Mouse (Mus musculus) megakaryocyte-erythroid progenitor cell, adult 5-6 weeks (primary cell): ENCODE results near the gene Mid1. TPM values are rescaled to one million over a fixed set of nuclear protein-coding genes. Genes with fewer than 3 reads are reported as not detected.

Experiments
- ATAC-seq: replicated peaks from 2 replicates; pipeline ENCODE4 v1.8.0; 2016; ENCODE audit warnings: mild to moderate bottlenecking, inconsistent platforms; ENCODE audit not compliant: severe bottlenecking, poor library complexity, low FRiP score, low TSS enrichment
- total RNA-seq, 2 experiments: library from RNA; stranded (forward) in 1 of 2; stranded (reverse) in 1 of 2; fragments of 200-1000, 215-1000 nt in 1 of 2; fragments of >200 nt in 1 of 2; fragmentation: Nextera tagmentation in 1 of 2; gene quantifications; 2 replicates each; pipeline ENCODE4 v1.2.3; 2014 to 2017

The Mid1 gene
- total RNA-seq (2014; fragmentation: Nextera tagmentation): 90.6 and 112 TPM in 2 replicates
- 8.3 and 29.5 TPM in 2 replicates for total RNA-seq (2017)

GRCm38 (mm10) chrX:169685131-169685530 is at the start of gene Mid1:
Mid1 (plus strand) TSS chrX:169685199.
- no peak for ATAC-seq

DNA sequence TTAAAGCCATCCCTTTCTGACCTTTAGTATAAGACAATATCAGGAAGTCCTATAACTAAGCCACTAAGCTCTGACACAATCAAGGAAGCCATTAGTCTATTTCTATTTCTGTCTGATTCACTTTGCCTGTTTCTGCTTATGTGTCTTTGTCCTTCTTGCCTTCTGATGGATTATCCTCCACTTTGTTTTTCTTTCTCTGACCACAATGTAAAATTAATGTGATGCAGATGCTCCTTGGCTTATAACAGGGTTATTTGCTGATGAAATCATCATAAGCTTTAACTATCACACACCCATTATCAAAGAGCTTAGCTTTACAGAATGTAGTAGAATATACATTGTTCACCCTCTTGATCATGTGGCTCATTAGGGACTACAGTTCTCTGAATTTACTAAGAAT is 11.9 kb upstream of the Mid1 start:
- ATAC-seq: no peak

- ATAC-seq: peak; percentile 99
Observed at GRCm38 (mm10) chrX:169676313-169676712, 8.7 kb upstream of the Mid1 start.

GRCm38 (mm10) chrX:169685731-169686130 is 732 bp downstream of the Mid1 start:
- no peak for ATAC-seq

GRCm38 (mm10) chrX:169691217-169691616 is 6.2 kb downstream of the Mid1 start:
- ATAC-seq: no peak

GRCm38 (mm10) chrX:169691675-169692074 is 6.7 kb downstream of the Mid1 start:
- peak; percentile 72 for ATAC-seq

- ATAC-seq: peak; percentile 96
Observed at GRCm38 (mm10) chrX:169692225-169692909, 7.4 kb downstream of the Mid1 start.

DNA sequence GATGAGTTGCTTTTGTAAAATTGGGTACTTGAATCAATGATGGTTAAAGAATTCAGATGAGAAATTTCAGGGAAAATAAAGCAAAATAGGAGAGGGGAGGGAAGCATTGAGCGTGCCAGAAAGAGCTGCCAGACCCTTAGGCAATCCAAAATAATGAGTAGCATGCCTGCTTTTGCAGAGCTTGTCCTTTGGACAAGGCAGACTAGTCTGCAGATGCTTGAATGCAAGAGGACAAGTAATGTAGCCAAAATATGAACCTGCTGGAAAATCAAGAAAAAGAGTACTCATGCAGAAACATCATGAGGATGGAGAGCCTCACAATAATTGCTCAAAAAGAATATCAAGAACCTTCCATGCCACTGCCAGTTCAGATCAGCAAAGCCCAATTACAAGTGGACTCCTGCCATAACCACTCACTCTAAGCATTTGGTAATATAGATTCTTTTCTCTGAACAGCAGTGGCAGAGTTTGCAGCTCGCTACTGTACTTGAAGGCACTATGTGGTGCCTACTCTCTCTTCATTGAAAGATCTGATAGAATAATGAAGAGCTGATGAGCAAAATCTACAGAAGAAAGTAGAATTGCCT is 19.1 kb downstream of the Mid1 start:
- no peak for ATAC-seq

- ATAC-seq: no peak
Observed at GRCm38 (mm10) chrX:169723511-169723910, 38.5 kb downstream of the Mid1 start.

- no peak for ATAC-seq
Observed at GRCm38 (mm10) chrX:169735387-169735969, 50.5 kb downstream of the Mid1 start.

- no peak for ATAC-seq
Observed at GRCm38 (mm10) chrX:169758001-169758400, 73.0 kb downstream of the Mid1 start.

- no peak for ATAC-seq
Observed at GRCm38 (mm10) chrX:169779535-169779934, 94.5 kb downstream of the Mid1 start, which contains the start of gene 4933400A11Rik. 4933400A11Rik (minus strand) TSS chrX:169779635.

DNA sequence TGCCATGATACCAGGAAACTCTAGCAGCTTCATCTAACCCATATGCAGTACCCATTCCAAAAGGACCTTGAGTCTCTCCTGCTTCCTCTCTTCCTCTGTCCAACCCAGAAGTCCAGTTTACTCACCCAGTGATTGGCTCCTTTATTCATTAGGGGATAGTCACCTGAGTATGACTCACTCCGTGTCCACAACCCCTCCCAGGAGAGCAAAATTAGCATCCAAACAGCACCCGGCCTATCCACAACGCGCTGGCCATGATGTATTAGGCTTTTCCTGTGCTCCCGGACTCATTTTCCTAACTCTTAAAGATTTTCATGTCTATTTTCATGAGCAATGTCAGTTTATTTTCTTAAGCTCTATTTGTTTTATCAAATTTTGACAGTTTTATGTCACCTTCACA is 104.7 kb downstream of the Mid1 start:
- no peak for ATAC-seq

- ATAC-seq: no peak
Observed at GRCm38 (mm10) chrX:169792879-169793278, 107.9 kb downstream of the Mid1 start.

- ATAC-seq: no peak
Observed at GRCm38 (mm10) chrX:169794421-169794820, 109.4 kb downstream of the Mid1 start.

GRCm38 (mm10) chrX:169794831-169795311 is 109.9 kb downstream of the Mid1 start:
- ATAC-seq: no peak

- ATAC-seq: no peak
Observed at GRCm38 (mm10) chrX:169797148-169797547, 112.1 kb downstream of the Mid1 start.

DNA sequence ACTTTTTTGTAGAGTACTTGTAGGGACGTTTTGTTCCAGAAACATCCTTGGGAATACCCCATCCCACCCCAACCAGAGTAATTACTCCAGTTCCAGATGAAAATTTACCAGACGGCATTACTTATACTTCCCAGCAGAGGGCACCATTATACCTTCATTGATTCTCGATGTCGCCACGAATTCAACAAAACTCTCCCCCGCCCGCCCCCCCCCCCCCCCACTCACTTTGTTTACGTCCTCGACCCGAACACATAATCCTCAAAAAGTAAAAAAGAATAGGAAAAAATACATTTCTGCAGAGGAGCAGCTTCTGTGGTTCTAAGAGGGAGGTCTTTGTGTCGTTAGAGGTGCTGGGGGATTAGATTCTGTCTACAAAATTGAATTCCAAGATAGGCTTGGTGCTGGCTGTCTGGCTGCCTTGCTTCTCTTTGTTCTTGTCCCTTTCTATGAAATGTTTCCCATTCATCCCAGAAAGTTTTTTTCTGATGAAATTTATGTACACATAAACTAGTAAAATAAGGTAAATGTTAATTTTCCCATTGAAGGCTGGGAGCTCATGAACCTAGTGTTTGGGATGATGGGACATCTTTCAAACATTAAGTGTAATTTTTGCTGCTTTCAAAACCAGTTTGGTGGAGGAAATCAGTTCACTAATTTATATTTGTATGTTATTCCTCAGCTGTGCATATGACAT is 114.1 kb downstream of the Mid1 start:
- no peak for ATAC-seq

GRCm38 (mm10) chrX:169800238-169800637 is 115.2 kb downstream of the Mid1 start:
- ATAC-seq: no peak

- no peak for ATAC-seq
Observed at GRCm38 (mm10) chrX:169805791-169806190, 120.8 kb downstream of the Mid1 start.
